Mouse (Mus musculus) heart, postnatal 0 days (tissue): ENCODE results near the gene Selenoi. TPM values are rescaled to one million over a fixed set of nuclear protein-coding genes. Genes with fewer than 3 reads are reported as not detected.
A peak's percentile ranks its signal among the peaks of the same experiment; 100 is the strongest.

Experiments
- ATAC-seq: fragments of 200-750 bp; cut with Nextera tagmentation; 2 replicates; pipeline ENCODE4 v1.8.0; 2017; ENCODE audit warnings: low read depth, moderate number of reproducible peaks, moderate library complexity; ENCODE audit not compliant: insufficient read depth
- DNase-seq: peaks from one replicate; pipeline ENCODE4 v3.0.0-alpha.2; 2016; ENCODE audit warnings: low spot score
- H3K27ac ChIP-seq: fragments of 300-500 bp; sonication (generic); 2 replicates; pipeline ENCODE4 v1.5.1; 2014; ENCODE audit warnings: low read depth, mild to moderate bottlenecking
- H3K27me3 ChIP-seq: fragments of 300-500 bp; sonication (generic); 2 replicates; pipeline ENCODE4 v1.6.1; 2014; ENCODE audit warnings: low read length, mixed read lengths; ENCODE audit not compliant: control insufficient read depth, insufficient read depth
- H3K36me3 ChIP-seq: fragments of 300-500 bp; sonication (generic); replicated peaks from 2 replicates; pipeline ENCODE4 v1.6.1; 2014; ENCODE audit warnings: low read length, mixed read lengths; ENCODE audit not compliant: control insufficient read depth, insufficient read depth
- H3K4me1 ChIP-seq: fragments of 300-500 bp; sonication (generic); 2 replicates; pipeline ENCODE4 v1.6.1; 2014; ENCODE audit warnings: antibody characterized with exemption; ENCODE audit not compliant: control insufficient read depth, insufficient read depth
- H3K4me2 ChIP-seq: fragments of 300-500 bp; sonication (generic); 2 replicates; pipeline ENCODE4 v1.6.1; 2014; ENCODE audit warnings: low read depth, mild to moderate bottlenecking, low read length, moderate library complexity
- H3K4me3 ChIP-seq: fragments of 300-500 bp; sonication (generic); 2 replicates; pipeline ENCODE4 v1.5.1; 2014; ENCODE audit warnings: low read depth, low read length
- H3K9ac ChIP-seq: fragments of 300-500 bp; sonication (generic); replicated peaks from 2 replicates; pipeline ENCODE4 v1.6.1; 2014; ENCODE audit warnings: low read depth, low read length, mixed read lengths
- H3K9me3 ChIP-seq: fragments of 300-500 bp; sonication (generic); replicated peaks from 2 replicates; pipeline ENCODE4 v1.6.1; 2016; ENCODE audit warnings: low read length; ENCODE audit not compliant: control insufficient read depth
- CTCF ChIP-seq: IDR thresholded peaks from 2 replicates; pipeline ENCODE4 v1.5.1; 2016; ENCODE audit warnings: antibody characterized with exemption, control low read depth, low read depth
- EP300 ChIP-seq: IDR thresholded peaks from 2 replicates; pipeline ENCODE4 v1.6.1; 2016; ENCODE audit warnings: antibody characterized with exemption, low read depth
- WGBS: fragments of 180-500 bp; shearing (Covaris S2); extraction: QIAGEN DNeasy Blood & Tissue Kit; methylation state at CpG from one replicate; pipeline ENCODE4 v1.1.7; 2014; 5-methylcytosine and 5-hydroxymethylcytosine counted together
- polyA plus RNA-seq: library from polyadenylated mRNA; unstranded; fragments of >200 nt; fragmentation: Nextera tagmentation; extraction: Ambion mirVana; gene quantifications from 2 replicates; pipeline ENCODE4 v1.2.1, GENCODE M21; 2015
- total RNA-seq: library from RNA; depleted of rRNA; stranded (reverse); fragments of >200 nt; gene quantifications from 2 replicates; pipeline ENCODE4 v1.2.3, GENCODE M21; 2014; ENCODE audit warnings: low replicate concordance

The Selenoi gene
- total and polyA plus RNA-seq, 2 experiments from 2014 or later = 9.4 to 49.1 TPM

DNA sequence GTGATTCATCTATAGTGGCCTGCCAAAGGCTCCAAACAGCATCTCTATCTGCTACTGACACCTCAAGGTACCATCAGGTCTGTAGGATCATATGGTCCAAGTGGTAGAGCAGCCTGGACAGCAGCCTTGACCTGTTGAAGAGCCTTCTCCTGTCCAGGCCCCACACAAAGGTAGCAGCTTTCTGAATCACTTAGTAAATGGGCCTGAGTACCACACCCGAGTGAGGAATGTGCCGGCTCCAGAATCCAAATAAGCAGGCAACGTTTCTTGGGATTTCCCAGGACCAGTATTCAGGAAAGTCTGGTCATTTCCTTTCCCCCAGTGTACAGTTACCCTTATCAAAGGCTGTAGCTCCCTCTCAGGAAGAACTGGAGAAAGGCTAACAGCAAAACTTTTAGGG, 46.6 kb downstream of the Selenoi start:
- no peak for TF ChIP-seq EP300
- no peak for TF ChIP-seq CTCF
- Histone ChIP-seq H3K27me3 (no peaks in the 10 kb centered on the region), H3K4me2 (no peak overlapping the region), H3K4me3 (no peak overlapping the region), H3K4me1 (no peaks in the 10 kb centered on the region; the same call in 1 of the 2 replicates), H3K36me3 (no peaks in the 10 kb centered on the region), H3K9me3 (no peaks in the 10 kb centered on the region), H3K27ac (no peak overlapping the region), H3K9ac (no peak overlapping the region)
- DNase-seq (no peak), ATAC-seq (no peak)
- WGBS = 51% methylated on average over 3 of the region's 3 CpGs

DNA sequence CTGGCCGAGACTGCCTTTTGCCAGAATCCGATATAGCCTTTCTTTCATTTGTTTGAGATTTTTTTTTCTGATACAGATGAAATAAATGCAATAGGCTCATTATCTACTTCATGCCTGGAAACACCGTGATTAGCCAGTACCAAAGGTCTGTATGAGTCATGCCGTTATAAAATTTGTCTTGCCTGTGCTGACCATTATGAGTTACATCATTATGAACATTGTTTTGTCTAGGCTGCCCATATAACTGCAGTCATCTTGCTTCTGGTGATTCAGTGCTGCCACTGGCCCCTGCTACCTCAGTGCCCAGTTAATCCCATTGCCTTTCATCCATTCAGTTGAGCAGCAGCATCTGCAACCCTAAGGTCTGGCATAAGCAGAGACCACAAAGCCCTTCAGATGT, 47.1 kb downstream of the Selenoi start:
- Histone ChIP-seq H3K27me3 (no peaks in the 10 kb centered on the region), H3K4me2 (no peak overlapping the region), H3K4me3 (no peak overlapping the region), H3K9me3 (no peaks in the 10 kb centered on the region), H3K27ac (no peak overlapping the region), H3K4me1 (no peaks in the 10 kb centered on the region; the same call in 1 of the 2 replicates), H3K9ac (no peak overlapping the region), H3K36me3 (no peaks in the 10 kb centered on the region)
- no peak for DNase-seq
- ATAC-seq = no peak
- 69% methylated on average over 4 of the region's 4 CpGs for WGBS
- no peak for TF ChIP-seq CTCF
- TF ChIP-seq EP300 = no peak

DNA sequence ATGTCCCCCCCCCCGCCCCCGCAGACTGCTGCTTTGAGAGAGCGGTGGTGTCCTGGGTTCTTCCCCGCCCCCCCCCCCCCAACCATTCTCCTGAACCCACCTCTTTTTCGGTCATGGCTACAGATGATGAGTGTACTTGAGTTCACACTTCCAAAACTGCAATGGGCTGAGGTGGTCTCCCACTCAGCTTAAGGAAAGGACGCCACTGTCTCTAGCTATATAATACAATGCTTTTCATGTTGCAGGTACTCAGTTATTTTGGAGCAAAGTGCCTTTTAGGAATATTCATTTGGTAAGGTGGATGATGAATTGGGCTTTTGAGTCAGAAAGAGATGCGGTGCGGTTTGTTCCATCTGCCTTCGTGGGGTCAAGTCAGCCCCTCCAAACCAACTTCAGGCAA, 48.5 kb downstream of the Selenoi start:
- DNase-seq = no peak
- TF ChIP-seq EP300 = no peak
- TF ChIP-seq CTCF = no peak
- Histone ChIP-seq H3K4me3 (no peak overlapping the region), H3K9me3 (0 out of 2 replicates have a peak, but pooled peaks cover 9% of the 10 kb centered on the region), H3K36me3 (no peaks in the 10 kb centered on the region), H3K4me1 (no peaks in the 10 kb centered on the region; the same call in 1 of the 2 replicates), H3K27me3 (no peaks in the 10 kb centered on the region), H3K4me2 (0 out of 2 replicates have a peak overlapping the region, but pooled peaks have one; percentile 59), H3K27ac (no peak overlapping the region), H3K9ac (no peak overlapping the region)
- 32% methylated on average over 9 of the region's 9 CpGs for WGBS
- ATAC-seq = no peak

DNA sequence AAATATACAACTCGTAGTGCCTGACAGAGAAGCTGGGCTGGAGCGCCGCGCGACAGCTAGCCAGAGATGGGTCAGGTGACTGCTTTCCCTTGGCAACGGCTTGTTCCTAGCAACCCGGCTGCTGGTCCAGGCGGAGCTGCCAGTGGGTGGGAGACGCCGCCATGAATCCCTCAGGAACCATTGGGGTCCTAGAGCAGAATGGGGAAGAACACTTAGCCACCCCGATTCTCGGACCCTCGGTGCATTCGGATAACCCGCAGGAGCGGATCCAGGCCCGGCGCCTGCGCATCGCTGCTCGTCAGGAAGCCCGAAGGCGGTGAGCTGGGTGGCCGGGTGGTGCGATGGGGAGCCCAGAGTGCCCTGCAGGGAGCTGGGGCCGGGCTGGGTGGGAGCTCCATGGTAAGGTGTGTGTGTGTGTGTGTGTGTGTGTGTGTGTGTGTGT, 48.9 kb downstream of the Selenoi start, which contains the start of gene Drc1:
Gene Drc1, plus strand, starts transcription at position 98 of the 442 bp plus-strand sequence.
- Histone ChIP-seq H3K27ac (no peak within 1 kb of the TSS), H3K36me3 (no peaks in the 10 kb centered on the region), H3K4me1 (no peaks in the 10 kb centered on the region; the same call in 1 of the 2 replicates), H3K9ac (no peak within 1 kb of the TSS), H3K27me3 (no peaks in the 10 kb centered on the region), H3K9me3 (0 out of 2 replicates have a peak, but pooled peaks cover 9% of the 10 kb centered on the region), H3K4me3 (peak within 1 kb of the TSS; percentile 27), H3K4me2 (peak within 1 kb of the TSS; percentile 59)
- DNase-seq = peak; percentile 51
- ATAC-seq = peak; percentile 79
- TF ChIP-seq CTCF = no peak
- TF ChIP-seq EP300 = no peak
- WGBS = 6% methylated on average over 26 of the region's 26 CpGs

DNA sequence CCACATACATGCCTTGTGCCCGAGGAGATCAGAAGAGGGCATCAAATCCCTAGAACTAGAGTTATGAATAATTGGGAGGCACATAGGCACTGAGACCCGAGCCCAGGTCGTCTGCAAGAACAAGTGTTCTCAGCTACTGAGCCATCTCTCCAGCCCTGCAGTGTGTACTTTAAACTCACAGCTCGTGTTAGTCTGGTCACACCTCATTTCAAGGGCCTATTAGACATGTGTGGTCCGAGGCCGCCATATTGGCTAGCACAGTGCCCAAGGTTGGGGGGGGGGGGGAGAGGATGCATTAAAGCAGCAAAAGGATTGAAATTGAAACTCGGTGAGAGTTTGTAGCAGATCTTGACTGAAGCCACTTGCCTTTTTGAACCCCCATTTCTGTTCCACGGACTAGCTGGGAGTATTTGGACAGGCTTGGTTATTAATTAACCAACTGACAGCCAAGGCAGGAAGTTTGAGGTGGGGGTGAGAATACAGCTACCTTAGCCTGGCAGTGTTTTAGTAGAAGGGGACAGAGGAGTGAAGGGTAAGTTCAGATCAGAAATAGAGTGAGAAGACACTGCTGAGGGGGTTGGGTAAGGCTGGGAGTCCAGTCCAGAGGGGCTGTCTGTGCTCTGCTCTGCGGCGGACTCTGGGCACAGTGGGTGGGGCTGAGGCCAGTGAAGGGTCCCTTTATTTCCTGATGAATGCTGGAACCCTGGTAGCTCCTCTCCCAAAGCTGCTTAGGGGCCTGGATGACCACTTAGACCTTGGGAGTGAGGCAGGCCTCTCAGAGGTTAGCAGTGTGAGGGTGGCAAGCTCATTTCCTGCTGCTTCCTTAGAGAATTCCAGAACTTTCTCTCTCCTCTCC, 53.8 kb downstream of the Selenoi start:
- 74% methylated on average over 10 of the region's 10 CpGs for WGBS
- no peak for DNase-seq
- TF ChIP-seq CTCF = no peak
- no peak for TF ChIP-seq EP300
- Histone ChIP-seq H3K4me3 (no peak overlapping the region), H3K36me3 (no peaks in the 10 kb centered on the region), H3K27ac (no peak overlapping the region), H3K4me2 (no peak overlapping the region), H3K27me3 (no peaks in the 10 kb centered on the region), H3K4me1 (no peaks in the 10 kb centered on the region; the same call in 1 of the 2 replicates), H3K9me3 (0 out of 2 replicates have a peak, but pooled peaks cover 9% of the 10 kb centered on the region), H3K9ac (no peak overlapping the region)
- no peak for ATAC-seq
